Mouse (Mus musculus): ENCODE data around the gene Gm45753.

Gene Gm45753

GRCm38 (mm10) chr8:45269056-45269455 lies 39.2 kb downstream of the Gm45753 start:
- DNase-seq: no peak

GRCm38 (mm10) chr8:45268485-45268884 lies 39.8 kb downstream of the Gm45753 start:
- no peak for DNase-seq

DNA sequence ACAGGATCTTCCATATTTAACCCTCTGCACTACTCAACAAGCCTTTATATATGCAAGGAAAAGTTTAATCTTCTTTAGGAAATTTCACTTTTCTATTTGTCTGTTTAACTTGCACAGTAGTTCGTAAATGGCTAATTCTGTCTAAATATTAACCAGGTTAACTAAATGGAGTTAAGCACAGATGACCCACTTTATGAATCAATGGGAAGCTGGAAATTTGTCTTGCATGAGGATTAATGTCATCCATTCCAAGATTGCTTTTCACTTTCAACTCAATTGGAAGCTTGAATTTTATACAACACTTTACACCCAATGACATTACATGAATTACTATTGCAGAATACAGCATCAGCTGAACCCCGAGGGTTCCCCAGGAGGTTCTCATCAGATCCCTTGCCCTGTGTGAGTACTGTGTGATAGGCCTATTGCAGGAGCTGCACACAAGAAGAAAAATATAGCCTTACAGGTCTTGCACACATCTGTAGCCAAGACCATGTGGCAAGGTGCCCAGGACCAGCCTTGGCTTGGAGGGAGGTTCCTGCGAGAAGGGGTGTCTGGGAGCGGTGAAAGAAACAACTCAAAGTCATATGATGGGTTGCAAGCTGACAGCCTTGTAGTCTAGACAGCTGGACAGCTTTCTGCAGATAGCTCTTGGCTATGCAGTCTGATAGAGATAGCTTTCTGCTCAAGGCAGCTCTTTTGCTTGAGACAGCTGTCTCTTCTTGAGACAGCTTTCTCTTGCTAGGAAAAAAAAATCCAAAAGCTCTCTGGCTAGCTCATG lies 40.5 kb downstream of the Gm45753 start:
- peak; percentile 5 for DNase-seq

GRCm38 (mm10) chr8:45266993-45267392 lies 41.3 kb downstream of the Gm45753 start:
- no peak for DNase-seq

- no peak for DNase-seq
Measured at GRCm38 (mm10) chr8:45264918-45265317, 43.3 kb downstream of the Gm45753 start.

DNA sequence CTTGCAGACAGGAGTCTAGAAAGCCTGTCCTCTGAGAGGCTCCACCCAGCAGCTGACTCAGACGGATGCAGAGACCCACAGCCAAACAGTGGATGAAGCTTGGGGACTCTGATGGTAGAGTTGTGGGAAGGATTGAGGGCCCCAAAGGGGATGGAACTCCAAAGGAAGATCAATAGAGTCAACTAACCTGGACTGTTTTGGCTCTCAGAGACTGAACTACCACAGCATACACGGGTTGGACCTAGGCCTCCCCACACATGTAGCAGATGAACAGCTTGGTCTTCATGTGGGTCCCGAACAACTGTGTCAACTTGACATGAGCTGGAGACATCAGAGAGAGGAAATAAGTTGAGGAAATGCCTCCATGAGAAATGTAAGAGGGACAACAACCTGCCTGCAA lies 45.4 kb downstream of the Gm45753 start:
- DNase-seq: no peak

GRCm38 (mm10) chr8:45261920-45262319 lies 46.3 kb downstream of the Gm45753 start, which contains the start of gene F11:
Gene F11 (minus strand): TSS chr8:45262031.
- DNase-seq: no peak

DNA sequence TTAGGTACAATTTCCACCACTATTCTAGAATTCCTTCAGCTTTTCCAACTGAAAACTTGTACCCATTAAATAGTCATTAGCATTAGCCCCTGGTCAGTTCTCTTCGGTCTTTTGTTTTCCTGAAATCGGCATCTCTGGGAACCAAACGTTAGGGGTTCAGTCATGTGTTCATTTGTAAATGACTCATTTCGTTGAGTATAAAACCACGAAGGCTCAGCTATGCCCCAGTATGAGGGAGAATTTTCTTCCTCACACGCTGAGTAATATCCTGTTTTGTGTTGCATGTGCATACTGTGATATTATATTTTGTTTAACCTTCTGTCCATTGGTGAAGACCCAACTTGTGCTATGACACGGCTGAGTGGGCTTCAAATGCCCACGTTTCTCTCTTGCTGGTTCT lies 49.8 kb downstream of the Gm45753 start:
- no peak for DNase-seq

DNA sequence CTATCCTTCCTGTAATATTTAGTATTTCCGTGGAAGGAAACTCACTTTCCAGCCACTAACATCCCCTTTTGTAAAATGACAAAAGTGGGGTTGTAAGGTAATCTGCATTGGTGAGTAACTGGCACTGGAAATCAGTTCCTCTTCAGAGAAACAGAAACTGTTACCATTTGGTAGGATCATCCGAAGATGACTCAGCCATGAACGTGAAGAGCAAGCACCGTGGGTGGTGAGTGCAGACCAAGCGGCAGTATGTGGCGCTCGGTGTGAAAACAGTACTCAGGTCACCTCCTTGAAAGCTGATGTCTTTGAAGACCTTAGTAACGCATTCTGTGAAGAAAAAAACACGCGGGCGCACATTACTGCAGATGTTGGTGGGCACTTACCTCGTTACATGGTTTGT lies 53.2 kb downstream of the Gm45753 start:
- no peak for DNase-seq

GRCm38 (mm10) chr8:45254194-45254842 lies 53.9 kb downstream of the Gm45753 start:
- DNase-seq: no peak

DNA sequence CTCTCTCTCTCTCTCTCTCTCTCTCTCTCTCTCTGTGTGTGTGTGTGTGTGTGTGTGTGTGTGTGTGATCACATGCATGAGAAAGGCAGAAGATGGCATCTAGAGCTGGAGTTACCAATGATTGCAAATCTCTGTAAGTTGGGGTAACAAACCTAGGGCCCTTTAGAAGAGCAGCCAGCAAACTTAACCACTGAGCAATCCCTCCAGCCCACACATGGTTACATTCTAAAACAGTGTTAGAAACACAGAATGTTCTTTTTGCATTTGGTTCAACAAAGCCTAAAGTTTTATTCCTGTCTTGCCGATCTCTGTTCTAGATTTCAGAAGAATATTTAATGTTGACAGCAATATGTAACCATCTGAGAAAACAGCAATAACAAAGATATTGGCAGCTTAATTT lies 54.7 kb downstream of the Gm45753 start:
- DNase-seq: no peak

DNA sequence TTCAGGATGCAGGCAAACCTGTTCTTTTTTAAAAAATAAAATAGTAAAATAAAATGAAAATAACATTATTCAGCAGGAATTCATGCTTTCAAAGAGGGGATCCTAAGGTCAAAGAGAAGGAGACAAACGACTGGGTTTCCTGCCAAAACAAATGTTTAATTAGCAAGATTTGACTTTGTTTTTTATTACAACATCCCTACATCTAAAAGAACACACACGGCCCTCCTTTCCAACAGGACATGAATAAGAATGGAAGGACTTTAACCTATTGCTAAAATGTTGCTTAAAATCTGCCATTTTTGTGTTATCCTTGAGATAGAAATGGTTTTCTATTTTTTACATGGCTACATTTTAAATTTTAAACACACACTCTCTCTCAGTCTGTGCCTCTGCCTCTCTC lies 55.2 kb downstream of the Gm45753 start:
- no peak for DNase-seq

DNA sequence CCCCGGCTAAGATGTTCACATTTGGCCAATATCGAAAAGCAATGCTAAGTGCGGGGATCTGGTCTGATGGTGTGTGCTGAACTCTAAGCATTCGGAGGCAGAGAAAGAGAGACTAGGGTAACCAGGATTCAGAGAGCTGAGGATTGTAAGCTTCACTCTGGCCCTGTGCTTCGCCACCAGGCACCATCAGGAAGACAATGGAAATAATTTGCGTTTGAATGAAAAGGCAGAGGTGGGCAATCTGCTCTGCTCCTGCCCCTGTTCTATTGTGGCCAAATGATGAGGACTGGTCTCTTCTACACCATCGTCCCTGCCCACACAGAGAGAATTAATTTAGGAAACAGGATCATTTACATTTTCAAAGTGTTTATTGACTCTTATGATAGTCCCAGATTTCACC lies 62.0 kb downstream of the Gm45753 start:
- DNase-seq: no peak

- no peak for DNase-seq
Measured at GRCm38 (mm10) chr8:45239363-45239762, 68.9 kb downstream of the Gm45753 start.

DNA sequence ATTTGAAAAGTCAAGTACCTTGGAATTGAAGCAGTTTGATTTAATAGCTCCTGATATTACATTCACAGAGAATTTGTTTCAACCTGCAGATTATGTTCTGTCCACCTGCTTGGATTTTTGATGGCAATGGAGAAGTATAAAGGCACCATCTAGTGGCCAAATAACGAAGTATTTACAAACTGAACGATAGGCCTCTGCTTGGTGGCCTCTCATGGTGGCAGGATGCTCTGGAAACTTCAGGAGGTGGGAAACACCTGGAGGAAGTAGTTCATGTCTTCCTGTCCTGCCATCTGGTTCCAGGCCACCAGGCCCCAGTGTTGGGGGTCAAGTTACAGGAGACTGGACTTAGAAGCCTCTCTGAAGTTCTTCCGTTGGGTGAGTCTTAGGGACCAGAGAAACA lies 70.0 kb downstream of the Gm45753 start:
- peak; percentile 5 for DNase-seq

DNA sequence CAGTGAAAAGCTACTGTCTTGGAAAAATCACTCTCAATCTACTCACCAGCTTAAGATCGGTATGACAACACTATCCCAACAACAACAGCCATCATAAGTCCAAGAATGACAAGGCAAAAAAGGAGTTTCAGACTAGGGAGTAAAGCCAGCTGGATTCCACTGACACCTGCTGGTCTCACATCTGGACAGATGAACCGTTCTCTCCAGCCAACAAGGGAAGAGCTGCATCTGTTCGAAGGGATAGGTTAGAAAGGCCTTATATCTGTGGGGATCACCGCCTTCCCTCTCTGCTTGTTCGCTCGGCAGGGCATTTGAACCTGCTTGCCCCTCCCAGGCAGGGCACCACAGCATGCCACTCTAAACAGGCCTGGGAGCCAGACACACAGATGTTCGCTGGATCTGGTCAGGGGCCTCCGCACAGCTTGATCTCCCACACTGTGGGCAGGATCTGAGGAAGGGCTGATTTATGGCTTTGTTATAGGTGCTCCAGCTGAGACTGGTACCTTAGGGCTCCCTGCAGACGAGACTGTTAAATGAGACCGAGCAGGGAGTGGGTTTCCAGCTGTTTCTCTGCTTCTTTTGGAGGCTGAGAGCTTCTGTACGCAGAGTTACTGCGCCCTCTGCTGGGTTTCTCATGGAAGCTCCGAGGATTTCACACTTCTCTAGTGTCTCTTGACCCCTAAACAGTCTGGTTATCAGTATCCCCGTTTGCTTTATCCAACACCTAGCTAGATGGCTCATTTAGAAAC lies 71.9 kb downstream of the Gm45753 start:
- DNase-seq: peak; percentile 49

DNA sequence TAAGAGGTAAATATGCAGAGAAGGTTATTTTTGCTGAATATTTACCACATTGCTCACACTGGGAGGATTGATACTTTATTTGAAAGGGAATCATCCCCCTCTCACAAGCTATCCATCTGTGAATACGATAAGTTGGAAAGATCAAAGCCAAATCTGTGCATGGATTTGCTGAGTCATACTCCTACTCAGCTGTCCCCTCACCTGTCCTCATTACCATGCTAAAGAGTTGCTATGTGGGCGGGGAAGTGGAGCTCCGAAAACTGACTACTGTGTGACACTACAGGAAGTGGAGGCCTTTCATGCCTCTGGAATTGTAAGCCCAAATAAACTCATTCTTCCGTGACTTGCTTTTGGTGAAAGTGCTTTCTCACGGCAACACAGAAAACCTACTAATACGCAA lies 73.0 kb downstream of the Gm45753 start:
- DNase-seq: no peak

DNA sequence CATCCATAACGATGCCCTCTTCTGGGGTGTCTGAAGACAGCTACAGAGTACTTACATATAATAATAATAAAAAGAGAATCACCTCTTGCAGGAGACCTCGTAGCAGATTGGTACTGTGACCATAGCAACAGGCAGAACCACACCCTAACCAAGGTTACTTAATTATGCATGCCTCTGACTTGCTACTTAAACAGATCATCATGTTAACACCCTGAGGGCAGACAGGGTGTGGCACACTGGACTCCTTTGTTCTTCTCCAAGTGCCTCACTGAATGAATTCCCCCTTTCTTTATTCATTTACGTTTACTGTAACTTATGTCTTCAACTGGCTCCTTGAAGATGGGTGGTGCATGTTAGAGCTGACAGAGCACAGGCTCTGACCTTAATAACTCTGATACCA lies 75.0 kb downstream of the Gm45753 start:
- no peak for DNase-seq
